Mouse (Mus musculus) E14TG2a.4 (cell line): ENCODE results near the gene Pip4k2b.

Experiments used
- CTCF ChIP-seq: conservative IDR thresholded peaks from 2 replicates; pipeline ENCODE4 v1.5.1; 2014; ENCODE audit warnings: low read length
- NANOG ChIP-seq: IDR thresholded peaks from 2 replicates; pipeline ENCODE4 v1.6.1; 2014; ENCODE audit warnings: borderline replicate concordance, low read length, mixed read lengths
- POU5F1 ChIP-seq: IDR thresholded peaks from 2 replicates; pipeline ENCODE4 v1.6.1; 2014; ENCODE audit warnings: low read length, borderline replicate concordance

DNA sequence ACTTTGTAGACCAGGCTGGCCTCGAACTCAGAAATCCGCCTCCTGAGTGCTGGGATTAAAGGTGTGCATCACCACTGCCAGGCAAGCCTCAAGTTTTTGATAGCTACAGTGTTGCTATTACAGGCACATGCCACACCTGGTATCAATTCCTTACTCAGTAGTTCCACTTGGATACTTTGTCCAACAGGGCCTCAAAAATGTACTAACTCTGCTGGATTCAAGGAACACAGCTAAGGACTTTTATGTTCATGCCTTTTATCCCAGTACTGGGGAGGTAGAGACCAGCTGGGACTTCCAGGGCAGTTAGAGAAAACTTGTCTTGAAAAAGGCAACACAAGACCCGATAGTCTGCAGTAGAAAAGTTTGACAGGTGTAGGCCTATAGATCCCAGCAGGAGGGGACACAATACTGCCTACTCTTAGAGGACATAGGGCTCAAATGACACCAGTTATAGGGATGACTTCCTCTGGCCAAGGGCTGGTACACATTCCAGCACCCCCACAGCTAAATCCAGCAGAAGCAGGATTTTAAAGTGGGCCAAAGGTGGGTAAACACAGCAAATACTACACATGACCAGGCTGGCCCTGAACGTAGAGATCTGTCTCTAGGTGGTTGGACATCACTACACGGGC is 32.1 kb upstream of the Pip4k2b start:
- no peak for TF ChIP-seq CTCF
- no peak for TF ChIP-seq NANOG
- TF ChIP-seq POU5F1 = no peak
